Mouse (Mus musculus) mouse embryonic stem cell (cell line): ENCODE results near the gene Hdac9.
"Not testable (repeated sequence)": the region's sequence is repeated elsewhere in the genome, so short reads cannot be mapped to it uniquely, and the experiment has no call there.

Source experiments
- in situ Hi-C, 2 experiments: fragments of 300-500 bp; cut with MboI; formaldehyde crosslinking; loops; 1 replicate in 1 of 2; 3 replicates in 1 of 2; pipeline ENCODE4 v1.14.3; 2019 to 2020; ENCODE audit warnings: low sequenced_read_pairs in 2 of 2, low pct_unique_long_range_greater_than_20kb in 1 of 2, mixed read lengths in 1 of 2; ENCODE audit not compliant: unreplicated experiment in 1 of 2

Hdac9 gene

DNA sequence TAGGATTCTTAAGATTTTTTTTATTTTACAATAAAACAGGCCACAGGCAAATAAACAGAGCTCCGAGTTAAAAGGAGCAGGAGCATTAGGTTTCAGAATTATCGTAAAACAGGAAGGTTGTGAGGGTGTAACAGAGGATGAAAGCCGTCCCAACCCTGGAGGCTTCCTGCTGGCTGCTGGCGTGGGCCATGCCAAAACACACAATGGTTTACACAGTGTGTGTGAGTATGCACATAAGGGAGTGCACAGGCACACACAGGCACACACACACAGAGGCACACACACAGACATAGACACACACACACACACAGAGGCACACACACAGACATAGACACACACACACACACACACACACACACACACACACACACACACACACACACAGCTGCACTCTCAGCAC is 444.4 kb downstream of the Hdac9 start:
- in situ Hi-C loops = no loop called here

- in situ Hi-C loops = no loop called here
Observed at GRCm38 (mm10) chr12:34461728-34462127, 455.2 kb downstream of the Hdac9 start.

DNA sequence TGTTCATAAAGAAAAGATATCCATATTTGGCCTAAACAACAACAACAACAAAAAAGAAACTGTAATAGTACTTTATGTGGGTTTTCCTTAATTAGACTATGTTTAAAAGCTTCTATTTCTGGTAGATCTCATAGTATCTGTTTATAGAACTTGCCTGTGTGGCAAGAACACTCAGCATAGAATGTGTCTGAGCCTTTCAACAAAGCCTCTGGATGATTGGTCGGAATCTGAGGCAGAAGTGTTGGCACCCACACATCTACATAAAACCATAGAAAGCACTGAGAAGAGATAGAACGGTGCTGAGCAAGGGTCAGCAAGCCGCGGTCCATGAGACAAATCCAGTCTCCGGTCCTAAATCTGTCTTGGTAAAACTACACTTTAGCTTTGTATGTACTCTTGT is 464.3 kb downstream of the Hdac9 start:
- in situ Hi-C loops = no loop called here

GRCm38 (mm10) chr12:34451198-34451597 is 465.7 kb downstream of the Hdac9 start:
- in situ Hi-C loops = no loop called here

- in situ Hi-C loops = not testable (repeated sequence)
Observed at GRCm38 (mm10) chr12:34444724-34445123, 472.2 kb downstream of the Hdac9 start.

GRCm38 (mm10) chr12:34440930-34441329 is 476.0 kb downstream of the Hdac9 start:
- in situ Hi-C loops = no loop called here

DNA sequence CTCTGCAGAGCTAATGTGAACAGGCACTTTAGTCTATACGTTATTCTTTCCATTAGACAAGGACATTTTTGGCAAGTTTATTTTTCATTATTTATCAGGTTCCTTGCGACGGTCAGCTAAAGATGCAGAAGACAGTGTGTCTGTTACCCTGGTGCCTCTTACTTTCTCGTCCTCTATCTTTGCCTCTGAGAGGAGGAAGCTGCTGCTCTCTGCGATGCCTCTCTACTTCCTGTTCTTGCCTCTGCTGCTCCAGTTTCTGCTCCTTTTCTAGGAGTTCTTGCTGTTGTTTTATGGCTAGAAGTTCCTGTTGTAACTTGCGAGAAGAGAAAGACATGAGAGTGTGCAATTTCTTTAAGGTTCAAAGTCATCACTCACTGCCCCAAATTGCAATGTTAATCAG is 484.0 kb downstream of the Hdac9 start:
- in situ Hi-C loops = no loop called here

DNA sequence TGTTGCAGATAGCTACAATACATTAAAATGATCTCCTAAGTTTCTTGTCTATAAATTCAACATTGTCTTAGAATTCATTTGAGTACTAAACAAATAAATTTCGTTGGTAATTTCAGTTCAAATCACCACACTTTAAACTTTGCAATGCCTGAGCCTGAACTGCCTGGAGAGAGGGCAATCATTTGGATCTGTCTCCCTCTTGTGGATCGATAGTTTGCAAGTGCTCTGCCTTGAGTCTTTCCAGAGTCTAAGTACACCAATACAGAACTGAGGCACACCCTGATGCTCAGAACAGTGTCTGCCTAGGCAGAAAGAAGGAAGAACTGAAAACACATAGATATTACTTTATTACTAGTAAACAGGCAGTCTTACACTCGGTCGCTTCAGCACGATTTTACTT is 484.4 kb downstream of the Hdac9 start:
- in situ Hi-C loops = no loop called here

DNA sequence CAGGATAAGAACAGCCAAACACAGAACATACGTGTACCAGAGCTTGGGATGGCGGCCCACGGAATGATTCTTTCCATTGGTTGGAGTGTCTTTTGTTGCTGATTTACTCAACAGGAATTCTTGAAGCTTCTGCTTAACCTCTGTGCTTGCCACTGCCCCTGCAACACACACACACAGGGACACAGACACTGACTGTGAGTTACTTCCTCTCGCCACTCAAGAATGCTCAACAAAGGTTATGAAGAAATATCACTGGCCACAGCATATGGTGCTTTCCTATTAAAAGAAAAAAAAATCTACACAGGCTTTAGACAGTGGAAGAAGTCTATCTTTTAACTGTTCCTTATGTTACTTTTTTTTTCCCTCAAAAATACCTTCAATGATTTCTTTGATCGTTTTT is 485.1 kb downstream of the Hdac9 start:
- in situ Hi-C loops = no loop called here

- in situ Hi-C loops = no loop called here
Observed at GRCm38 (mm10) chr12:34425468-34425867, 491.4 kb downstream of the Hdac9 start.

GRCm38 (mm10) chr12:34408139-34408538 is 508.8 kb downstream of the Hdac9 start:
- in situ Hi-C loops = no loop called here

- in situ Hi-C loops = no loop called here
Observed at GRCm38 (mm10) chr12:34407143-34407542, 509.8 kb downstream of the Hdac9 start.

DNA sequence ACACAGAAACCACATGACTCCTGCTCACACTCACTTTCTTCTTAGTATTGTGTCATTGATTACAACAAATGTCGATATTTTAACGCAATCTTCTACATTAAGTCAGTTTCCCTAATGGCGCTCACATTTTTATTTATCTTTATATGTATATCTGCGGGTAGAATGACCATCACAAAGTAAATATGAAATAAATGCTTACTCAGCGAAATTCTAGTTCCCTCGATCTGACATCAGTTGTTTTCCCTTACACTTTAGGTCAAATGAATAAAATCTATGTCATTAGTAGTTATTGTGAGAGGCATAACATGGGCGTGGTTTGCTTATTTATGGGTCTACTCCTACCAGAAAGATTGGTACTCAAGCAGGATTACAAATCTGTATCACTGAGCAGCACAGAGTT is 514.8 kb downstream of the Hdac9 start:
- in situ Hi-C loops = no loop called here

- in situ Hi-C loops = no loop called here
Observed at GRCm38 (mm10) chr12:34398611-34399010, 518.3 kb downstream of the Hdac9 start.

DNA sequence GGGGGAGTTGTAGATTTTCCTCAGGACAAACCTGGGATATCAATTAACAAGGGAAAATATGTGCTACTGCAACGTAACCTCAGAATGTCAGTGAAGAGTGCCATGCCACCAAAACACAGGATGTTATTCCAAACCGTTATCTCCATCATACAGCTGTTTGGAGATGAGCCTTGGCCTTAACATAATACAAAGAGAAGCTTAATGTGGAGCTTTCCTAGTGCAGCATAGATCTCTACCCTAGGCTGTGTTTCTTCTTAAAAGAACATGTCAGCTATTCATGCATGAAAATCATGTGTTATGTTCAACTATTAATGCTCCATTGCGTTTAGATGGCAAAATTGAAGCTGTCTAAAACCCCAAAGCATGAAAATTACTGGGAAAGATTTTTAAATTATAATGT is 522.6 kb downstream of the Hdac9 start:
- in situ Hi-C loops = no loop called here

- in situ Hi-C loops = no loop called here
Observed at GRCm38 (mm10) chr12:34379681-34380080, 537.2 kb downstream of the Hdac9 start.

DNA sequence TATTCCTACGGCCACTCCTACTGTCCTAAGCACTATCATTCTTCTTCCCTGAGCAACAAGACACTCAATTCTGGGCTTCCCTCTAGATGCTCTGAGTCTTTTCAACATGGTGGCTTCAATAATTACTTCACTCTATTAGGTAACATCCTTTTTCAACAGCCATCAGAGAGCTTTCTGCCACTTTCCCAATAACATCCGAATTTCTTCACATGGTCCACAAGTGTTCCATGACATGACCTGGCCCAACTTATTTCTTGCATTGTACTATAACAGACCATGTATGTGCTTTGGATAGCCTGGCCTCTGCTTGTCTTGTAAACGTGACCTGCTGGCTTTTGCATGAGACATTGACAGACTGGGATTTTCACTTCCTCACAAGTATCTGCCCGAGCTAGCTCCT is 538.3 kb downstream of the Hdac9 start:
- in situ Hi-C loops = no loop called here

DNA sequence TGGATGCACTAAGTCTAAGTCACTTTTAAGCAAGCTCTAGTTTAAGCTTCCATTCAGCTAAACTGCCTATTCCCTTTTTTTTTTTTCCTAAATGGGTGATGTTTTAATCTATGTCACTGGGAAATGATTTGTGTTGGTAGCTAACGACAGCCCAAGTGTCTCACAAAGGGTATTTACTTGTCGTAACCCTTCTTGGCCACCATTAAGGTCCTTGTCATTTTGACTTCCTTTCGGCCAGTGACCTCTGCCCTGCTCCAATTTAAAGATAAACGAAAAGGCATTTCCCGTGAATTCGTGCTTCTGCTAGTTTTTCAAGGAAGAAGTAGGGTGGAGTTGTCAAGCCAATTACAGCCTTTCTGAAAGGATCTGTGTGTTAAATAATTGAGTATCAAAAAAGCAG is 565.0 kb downstream of the Hdac9 start:
- in situ Hi-C loops = no loop called here

GRCm38 (mm10) chr12:34347529-34347928 is 569.4 kb downstream of the Hdac9 start:
- in situ Hi-C loops = no loop called here

- in situ Hi-C loops = no loop called here
Observed at GRCm38 (mm10) chr12:34342761-34343160, 574.1 kb downstream of the Hdac9 start.

DNA sequence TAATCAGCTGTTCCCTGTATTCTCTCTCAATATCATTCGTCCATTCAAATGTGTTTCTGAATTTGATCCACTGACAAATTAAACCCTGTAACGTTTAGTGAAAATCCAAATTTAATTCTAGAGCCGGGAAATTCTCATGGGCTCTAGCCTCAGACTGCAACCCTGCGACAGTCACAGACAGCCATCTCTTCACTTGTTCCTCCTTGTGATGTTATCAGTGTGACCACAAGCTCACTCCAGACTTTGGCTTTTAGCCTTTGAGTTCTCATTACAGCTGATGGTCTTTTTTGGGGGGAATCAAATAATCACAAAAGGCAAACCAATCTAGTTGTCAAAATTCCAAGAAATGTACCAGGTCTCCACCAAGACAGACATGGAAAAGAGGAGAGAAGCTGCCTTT is 578.0 kb downstream of the Hdac9 start:
- in situ Hi-C loops = no loop called here
